Mouse (Mus musculus): ENCODE measurements around the gene Rsph14.
A peak's percentile ranks its signal among the peaks of the same experiment; 100 is the strongest.
"Not testable (repeated sequence)": the region's sequence is repeated elsewhere in the genome, so short reads cannot be mapped to it uniquely, and the experiment has no call there.

The Rsph14 gene

GRCm38 (mm10) chr10:75053655-75054054 is 21.3 kb upstream of the Rsph14 start:
- peak; percentile 55 for DNase-seq (ENCODE audit: low spot score)

DNA sequence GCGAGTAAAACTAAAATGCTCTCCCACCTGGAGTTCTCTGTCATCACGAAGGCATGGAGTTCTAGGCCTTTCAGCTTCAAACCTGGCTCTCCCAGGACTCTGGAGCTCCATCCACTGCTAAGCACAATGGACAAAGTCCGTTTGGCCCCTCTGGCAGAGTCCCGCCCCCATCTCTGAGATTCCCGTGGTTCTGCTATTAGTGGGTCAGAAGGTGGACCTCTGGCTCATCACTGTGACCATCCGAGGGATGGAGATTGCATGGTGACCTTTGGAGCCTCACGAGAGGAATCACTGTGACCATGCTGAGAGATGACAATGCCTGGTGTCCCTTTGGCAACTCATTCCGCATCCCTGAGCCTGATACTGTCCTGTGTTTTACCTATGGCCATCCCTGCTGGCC is 20.5 kb upstream of the Rsph14 start:
- no peak for DNase-seq (ENCODE audit: low spot score)

- no peak for DNase-seq (ENCODE audit: low spot score)
These were observed 19.1 kb upstream of the Rsph14 start for GRCm38 (mm10) chr10:75051364-75052074.

GRCm38 (mm10) chr10:75048711-75049110 is 16.3 kb upstream of the Rsph14 start:
- DNase-seq (ENCODE audit: low spot score), result no peak

DNA sequence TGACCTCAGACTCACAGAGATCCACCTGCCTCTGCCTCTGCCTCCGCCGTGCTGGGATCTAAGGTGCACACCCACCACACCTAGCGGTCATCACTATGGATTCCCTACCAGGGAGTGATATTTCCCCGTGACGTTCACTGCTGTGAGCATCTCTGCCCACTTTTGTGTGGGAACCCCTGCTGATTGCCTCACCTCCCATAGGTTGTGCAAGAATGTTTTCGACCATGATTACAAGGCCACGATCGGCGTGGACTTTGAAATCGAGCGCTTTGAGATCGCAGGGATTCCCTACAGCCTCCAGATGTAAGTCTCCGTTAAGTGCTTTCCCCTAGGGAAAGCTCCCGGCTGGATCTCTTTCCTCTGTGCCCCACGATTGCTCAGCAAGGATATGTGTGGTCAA is 13.4 kb upstream of the Rsph14 start:
- no peak for DNase-seq (ENCODE audit: low spot score)

DNA sequence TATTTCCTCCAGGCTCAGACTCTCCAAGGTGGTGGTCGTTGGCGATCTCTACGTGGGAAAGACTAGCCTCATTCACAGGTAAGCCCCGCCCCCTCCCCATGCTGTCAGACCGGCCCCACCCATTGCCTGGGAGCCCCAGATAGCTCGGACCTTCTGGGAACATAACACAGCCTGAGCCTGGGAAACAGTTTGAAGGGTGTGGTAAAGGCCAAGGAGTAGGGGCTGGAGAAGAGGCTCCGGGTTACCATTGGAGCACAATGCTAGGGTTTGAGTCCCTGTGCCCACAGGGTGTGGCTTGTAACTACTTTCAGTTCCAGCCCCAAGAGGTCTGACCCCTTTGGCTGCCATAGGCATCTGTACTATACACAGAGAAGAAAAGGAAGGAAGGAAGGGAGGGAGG is 12.1 kb upstream of the Rsph14 start:
- no peak for DNase-seq (ENCODE audit: low spot score)

DNA sequence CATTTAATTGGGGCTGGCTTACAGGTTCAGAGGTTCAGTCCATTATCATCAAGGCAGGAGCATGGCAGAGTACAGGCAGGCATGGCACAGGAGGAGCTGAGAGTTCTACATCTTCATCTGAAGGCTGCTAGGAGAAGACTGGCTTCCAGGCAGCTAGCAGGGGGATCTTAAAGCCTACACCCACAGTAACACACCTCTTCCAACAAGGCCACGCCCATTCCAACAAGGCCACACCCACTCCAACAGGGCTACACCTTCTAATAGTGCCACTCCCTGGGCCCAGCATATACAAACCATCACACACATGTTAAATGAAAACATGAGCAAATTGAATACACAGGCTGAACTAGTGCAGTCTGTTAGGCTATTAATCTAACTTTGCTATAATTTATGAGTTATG is 9.7 kb upstream of the Rsph14 start:
- DNase-seq (ENCODE audit: low spot score), result not testable (repeated sequence)

DNA sequence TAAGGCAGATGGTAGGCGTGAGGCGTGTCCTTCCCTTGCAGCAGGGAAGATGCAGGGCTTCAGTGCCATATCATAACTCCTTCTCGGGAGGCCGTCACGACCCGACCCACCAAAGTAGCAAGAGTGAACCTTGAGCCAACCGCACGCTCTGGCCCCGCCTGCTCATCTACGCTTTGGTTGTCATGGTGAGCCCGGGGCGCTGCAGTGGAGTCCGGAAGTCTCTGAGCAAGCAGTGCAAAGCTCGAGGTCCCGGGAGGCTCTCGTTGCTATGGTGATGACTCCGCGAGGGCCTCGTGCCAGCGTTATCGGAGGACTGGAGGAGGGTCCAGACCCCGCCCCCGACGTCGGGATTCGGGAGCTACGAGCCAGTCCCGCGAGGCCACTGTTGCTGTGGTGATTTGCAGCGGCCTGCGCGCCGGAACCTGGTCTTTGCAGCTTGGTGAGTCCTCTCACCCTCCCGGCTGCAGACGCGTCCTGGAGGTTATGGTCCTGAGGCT is 4.5 kb upstream of the Rsph14 start, which contains the start of gene Rab36:
Gene Rab36, plus strand, starts transcription at position 176 of the 497 bp plus-strand sequence.
- DNase-seq (ENCODE audit: low spot score), result peak; percentile 97

DNA sequence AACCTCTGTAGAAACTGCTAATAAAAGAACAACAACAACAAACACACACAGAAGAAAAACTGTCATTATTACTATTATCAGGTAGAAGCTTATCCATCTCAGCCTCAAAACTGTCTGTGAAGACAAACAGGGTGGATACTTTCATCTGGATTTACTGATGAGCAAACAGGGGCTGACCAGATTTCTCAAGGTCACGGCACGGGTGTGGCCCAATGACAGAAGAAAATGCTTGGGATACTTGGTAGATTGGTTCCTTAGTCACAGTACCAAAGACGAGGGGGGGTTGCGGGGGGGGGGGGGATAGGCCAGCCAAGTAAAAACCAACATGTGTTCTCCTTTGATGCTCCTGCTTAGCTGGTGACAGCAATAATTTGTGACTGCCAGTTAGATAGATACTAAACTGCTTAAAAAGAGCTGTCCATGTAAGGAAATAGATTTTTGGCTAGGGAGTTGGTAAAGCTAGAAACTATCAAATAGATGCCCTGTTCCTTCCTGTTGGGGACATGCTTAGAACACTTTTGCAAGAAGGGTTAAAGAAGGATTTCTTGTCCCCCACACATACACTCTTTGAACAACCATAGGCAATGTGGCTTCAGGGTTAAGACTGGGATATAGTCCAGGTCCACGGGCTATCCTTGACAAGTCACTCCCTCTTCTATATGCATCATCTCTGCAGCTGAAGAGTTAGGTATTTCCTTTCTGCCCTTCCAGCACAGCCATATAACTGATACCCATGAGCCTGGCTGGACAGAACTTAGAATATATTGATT is 856 bp downstream of the Rsph14 start:
- DNase-seq (ENCODE audit: low spot score), result no peak

DNA sequence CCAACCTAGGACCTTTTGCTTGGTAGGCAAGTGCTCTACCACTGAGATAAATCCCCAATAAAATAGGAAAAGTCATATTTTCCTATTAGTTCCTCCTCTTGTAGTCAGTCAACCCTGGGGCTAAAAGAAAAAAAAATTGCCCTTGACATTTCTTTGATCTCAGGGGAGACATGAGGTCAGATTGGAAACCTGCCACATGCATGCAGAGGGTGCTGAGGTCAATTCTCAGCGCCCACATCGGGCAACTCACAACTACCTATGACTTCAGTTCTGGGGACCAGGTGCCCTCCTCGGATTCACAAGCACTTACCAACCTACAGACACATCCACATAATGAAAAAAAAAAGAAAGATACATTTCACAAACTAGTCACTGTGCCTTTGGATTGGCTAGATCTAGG is 2.2 kb downstream of the Rsph14 start:
- no peak for DNase-seq (ENCODE audit: low spot score)

- DNase-seq (ENCODE audit: low spot score), result no peak
These were observed 2.7 kb downstream of the Rsph14 start for GRCm38 (mm10) chr10:75029677-75030076.

DNA sequence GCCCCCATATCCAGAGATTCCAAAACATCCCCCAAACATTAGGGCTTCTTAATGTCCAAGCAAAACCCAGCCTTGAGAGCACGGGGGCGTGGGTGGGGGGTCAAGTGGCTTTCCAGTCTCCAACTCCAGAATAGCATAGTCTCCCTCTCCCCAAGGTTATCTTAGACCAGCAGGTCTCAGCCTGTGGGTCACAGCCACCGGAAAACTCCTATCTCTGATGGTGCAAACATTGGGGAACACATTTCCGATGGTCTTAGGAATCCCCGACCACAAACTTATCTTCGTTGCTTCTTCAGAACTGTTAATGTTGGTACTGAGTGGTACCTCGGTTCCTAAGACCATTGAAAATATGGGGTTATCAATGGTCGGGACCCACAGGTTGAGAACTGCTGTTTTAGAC is 3.6 kb downstream of the Rsph14 start:
- DNase-seq (ENCODE audit: low spot score), result no peak

GRCm38 (mm10) chr10:75026491-75026890 is 5.9 kb downstream of the Rsph14 start:
- no peak for DNase-seq (ENCODE audit: low spot score)

DNA sequence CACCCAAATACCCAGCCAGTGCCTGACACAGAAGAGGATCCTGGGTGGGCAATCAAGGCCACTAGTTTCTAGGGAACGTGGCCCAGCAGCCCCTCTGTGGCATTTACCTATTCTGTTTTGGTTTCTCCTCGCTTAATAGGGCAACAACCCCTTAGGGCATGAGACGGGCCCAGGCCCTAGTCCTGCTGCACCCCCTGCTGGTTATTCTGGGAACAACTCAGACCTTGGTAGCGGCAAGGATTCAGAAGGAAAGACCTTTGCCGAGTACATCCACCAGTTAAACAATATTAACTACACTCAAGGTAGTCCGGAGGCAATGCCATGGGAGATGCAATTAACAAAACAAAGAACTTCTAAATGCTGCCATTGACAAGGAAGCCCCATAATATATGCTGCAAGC is 11.2 kb downstream of the Rsph14 start:
- peak; percentile 42 for DNase-seq (ENCODE audit: low spot score)

DNA sequence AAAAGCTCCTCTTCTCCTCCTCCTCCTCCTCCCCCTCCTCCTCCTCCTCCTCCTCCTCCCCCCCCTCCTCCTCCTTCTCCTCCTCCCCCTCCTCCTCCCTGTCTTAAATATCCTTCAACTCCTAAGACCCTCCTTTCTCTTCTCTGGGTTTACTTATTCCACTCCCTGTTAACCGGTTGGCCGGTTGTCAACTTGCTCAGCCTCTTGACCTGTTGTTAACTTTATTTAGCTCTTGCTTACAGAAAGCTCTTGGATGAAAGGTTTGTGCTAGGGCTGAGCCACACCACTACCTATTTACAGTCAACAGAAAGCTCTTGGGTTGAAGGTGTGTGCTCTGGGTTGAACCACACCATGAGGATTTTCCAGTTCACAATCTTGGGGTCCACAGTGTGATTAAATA is 12.1 kb downstream of the Rsph14 start:
- no peak for DNase-seq (ENCODE audit: low spot score)

GRCm38 (mm10) chr10:75016481-75016880 is 15.9 kb downstream of the Rsph14 start:
- DNase-seq (ENCODE audit: low spot score), result no peak

DNA sequence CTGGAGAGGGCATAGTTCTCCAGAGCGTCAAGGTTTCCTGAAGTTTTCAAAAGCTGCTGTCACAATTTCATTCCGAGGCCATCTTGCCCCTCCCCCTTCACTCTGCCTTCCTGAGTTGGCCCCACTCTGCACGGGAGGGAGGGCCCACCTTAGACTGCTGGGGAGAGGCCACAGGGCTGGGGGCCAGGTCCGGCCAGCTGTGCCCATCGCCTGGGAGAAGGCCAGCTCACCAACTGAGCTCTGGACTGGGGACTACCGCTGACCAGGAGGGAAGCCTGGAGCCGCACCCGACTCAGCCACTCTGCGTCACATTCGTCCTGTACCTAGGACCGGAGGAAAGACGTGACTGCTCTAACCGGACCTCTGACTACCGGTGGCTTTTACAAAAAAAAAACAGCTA is 16.9 kb downstream of the Rsph14 start:
- no peak for DNase-seq (ENCODE audit: low spot score)

GRCm38 (mm10) chr10:75010704-75011103 is 21.7 kb downstream of the Rsph14 start:
- DNase-seq (ENCODE audit: low spot score), result no peak

GRCm38 (mm10) chr10:75006889-75007662 is 25.3 kb downstream of the Rsph14 start:
- DNase-seq (ENCODE audit: low spot score), result peak; percentile 32

GRCm38 (mm10) chr10:75004067-75004466 is 28.3 kb downstream of the Rsph14 start:
- no peak for DNase-seq (ENCODE audit: low spot score)

DNA sequence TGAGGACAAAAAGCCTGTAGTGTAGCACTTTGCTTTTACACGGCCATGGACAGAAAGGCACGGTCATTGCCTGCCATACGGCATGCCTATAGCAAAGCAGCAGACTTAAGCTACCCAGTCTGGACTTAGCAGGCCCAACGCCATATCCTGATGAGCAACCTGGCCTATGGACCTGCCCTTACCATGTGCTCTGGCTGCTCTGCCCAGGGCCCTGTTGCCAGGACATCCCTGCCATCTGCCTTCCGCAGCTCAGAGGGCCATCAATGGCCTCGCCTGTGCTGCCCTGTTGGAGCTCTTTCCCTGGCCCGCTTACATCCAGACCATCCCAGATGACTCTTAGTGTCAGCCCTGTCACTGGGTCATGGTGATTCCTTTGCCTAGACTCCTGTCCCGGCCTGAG is 31.0 kb downstream of the Rsph14 start:
- no peak for DNase-seq (ENCODE audit: low spot score)

DNA sequence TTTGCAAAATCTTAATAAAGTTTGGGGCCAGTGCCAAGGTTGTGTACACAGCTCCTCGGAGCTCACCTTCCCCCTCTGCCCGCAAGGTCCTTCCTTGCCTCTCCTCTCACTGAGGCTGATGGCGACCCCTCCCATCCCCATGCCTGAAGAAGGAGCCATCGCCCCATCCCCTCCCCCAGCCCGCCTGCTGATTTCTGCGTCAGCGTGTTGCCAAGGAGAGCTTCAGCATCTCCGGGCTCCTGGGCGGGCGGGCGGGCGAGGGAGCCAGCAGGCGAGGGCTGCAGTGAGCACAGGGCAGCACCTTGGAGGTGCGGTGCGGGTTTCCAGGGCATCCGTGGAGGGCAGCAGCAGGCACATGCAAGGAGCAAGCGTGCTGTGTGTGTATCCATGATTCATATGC is 37.0 kb downstream of the Rsph14 start:
- DNase-seq (ENCODE audit: low spot score), result no peak

DNA sequence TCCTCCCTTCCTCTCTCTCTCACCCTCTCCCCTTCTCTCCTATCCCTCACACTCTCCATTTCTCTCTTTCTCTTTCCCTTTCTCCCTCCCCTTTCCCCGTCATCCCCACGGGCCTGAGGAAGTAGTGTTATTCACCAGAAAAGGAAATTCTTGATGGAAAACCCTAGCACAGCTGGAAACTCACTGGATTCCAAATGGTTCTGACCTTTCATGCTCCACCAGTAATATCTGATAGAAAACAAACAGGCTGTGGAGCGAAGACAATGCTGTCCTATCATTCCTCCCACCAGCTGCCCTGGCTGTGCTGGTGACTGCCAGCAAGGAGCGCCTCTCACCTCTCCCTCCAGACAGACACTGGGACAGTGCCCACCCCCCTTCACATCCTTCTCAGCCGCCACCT is 37.5 kb downstream of the Rsph14 start:
- no peak for DNase-seq (ENCODE audit: low spot score)

Measured in testis, postnatal 14 days (tissue).